Mouse (Mus musculus) bone marrow macrophage, adult 2 months (primary cell): ENCODE measurements around the gene Tcfl5.

Experiments used
- CTCF ChIP-seq: IDR thresholded peaks from 2 replicates; pipeline ENCODE4 v1.5.1; 2012; ENCODE audit warnings: low read depth, mild to moderate bottlenecking, low read length, moderate library complexity
- POLR2A ChIP-seq: IDR thresholded peaks from 2 replicates; pipeline ENCODE4 v1.6.1; 2012; ENCODE audit warnings: mild to moderate bottlenecking, low read depth, low read length, borderline replicate concordance

- TF ChIP-seq POLR2A (no peak), CTCF (no peak)
Measured at GRCm38 (mm10) chr2:180658381-180658780, 15.9 kb upstream of the Tcfl5 start.
